Mouse (Mus musculus): ENCODE data around the gene Gabbr2.

The Gabbr2 gene

DNA sequence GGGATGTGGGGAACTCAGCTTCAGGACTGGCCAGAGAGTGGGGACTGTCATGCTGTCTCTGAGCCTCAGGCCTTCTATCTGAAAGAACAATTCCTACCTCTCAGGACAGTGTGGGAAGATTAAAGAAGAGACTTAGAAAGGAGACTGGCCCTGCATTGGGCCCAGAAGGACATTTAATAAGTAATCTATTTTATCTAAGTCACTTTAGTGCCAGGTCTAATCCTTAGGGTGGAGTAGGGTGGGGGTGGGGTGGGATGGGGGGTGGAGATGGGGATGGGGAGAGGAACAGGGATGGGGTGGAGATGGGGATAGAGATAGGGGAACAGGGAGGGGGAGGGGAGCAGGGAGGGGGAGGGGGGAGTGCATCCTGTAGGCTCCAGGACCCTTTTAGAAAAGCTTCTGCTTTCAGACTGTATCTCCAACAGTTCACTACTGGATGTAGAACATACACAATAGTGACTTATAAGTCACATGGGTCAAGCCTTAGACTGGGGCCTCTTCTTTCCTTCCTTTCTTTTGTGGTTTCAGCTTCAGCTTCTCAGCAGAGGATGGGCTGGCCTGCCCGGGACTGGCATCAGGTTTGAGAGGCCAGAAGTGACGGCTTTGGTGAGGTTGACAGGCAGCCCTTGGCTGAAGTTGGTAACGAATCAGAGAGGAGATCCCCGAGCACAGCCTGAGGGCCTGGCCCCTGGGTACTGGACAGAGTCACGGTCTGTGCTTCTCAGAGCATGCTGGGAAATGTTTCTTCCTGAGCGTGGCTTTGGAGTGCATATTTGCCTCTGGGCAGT is 237.1 kb downstream of the Gabbr2 start:
- DNase-seq = peak; percentile 40

DNA sequence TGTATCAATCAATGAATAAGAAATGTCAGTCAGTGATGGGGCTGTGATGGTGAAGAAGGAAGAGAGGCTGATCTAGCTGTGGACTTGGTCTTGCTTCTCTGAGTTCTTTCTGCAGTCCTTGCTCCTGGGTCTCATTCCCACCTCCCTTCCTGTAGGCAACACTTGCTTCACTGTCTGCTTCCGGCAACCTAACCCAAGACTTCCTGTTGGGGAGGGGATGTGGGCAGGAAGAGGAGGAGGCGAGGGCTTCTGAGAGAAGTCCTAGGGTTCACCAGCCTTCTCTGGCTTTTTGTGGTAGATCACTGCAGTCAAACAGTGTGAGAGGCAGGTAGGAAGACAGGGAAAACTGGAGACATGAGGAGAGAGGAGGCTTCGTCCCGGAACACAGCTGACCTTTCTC is 239.4 kb downstream of the Gabbr2 start:
- no peak for DNase-seq

DNA sequence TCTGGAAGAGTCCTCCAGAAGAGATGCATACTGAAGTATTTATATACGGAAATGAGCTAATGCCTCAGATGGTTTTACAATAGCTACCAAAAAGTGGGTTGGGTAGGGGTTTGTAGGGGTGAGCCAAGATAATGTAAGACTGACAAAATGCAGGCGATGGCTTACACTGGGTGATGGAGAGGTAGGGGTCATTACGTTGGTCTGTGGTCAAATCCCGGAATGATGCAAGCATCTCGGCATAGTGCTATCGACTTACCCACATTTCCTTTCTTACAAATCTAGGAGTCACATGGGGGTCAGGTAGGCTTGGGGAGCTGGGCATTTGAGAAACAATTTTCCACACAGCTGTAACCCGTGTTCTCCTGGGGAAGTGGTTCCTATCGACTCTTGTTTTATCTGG is 242.7 kb downstream of the Gabbr2 start:
- no peak for DNase-seq

DNA sequence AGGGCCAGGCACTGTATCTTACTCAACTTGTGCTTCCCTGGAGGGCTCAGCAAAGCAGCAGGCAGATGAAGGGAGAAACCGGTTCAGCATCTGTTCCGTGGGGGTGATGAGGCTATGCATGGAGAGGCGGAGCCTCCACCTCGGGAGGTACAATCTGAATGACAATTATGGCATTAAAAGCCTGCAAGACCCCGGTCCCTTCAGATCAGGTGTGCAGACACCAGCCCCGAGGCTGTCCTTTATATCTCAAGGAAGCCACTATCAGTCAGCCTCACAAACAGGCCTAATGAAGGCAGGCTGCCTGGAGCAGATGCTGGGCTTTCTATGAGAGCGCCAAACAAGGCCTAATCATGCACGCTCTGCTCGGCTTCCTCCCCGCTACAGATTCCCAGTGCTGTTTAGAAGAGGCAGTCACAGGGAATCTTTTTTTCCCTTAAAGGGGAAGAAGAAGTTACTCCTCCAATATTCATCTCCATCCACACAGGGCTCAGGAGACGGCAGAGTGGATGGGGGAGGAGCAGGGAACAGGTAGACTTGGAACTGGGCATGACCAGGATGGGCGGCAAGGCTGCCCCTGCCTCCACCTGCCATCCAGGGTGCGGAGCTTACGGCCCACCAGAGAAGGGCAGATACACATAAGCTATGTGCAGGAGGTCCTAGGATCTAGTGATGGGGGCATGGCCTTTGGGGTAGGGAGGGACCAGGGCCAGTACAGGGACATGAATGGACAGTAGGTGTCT is 244.5 kb downstream of the Gabbr2 start:
- DNase-seq = no peak

DNA sequence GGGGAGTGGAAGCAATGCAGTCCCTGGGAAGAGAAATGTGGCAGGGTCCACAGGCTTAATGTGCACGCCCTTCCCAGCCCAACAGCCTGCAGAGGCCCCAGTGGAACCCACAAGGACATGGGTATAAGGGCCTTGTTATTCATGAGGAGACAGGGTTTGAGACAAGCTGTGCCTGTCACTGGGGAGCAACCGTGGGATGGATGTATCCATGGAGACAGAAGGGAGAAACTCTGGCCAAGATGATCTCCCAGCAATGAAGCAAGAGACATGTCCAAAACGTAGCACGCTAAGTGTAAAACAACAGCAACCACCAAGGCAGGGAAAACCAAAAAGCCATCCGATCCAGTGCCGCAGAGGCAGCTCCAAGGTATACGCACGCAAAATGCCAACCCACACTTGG is 246.1 kb downstream of the Gabbr2 start:
- no peak for DNase-seq

DNA sequence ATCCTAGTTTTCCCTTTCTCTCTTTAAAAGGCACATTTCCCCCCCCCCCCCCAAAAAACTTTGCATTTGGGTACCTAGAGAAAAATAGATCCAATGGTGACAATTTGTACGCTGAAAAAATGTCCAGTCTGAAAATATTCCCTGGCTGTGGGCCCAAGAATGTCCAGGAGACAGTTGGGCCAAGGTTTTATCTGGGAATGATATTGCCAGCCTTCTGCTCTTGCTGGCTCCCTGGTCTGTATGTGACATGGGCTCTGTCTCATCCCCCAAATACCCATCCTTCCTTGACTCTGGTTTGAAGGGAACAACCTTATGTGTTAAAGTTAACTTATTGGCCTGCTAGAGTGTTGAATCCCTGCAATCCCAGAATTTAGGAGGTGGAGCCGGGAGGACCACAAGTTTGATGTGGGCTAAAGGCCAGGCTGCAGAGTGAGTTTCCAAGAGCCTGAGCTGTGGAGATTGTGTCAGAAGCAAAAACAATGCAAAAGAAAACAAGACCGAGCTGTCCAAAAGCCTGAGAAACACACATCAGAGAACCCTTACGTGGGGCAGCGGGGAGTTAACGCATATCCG is 247.0 kb downstream of the Gabbr2 start:
- no peak for DNase-seq

DNA sequence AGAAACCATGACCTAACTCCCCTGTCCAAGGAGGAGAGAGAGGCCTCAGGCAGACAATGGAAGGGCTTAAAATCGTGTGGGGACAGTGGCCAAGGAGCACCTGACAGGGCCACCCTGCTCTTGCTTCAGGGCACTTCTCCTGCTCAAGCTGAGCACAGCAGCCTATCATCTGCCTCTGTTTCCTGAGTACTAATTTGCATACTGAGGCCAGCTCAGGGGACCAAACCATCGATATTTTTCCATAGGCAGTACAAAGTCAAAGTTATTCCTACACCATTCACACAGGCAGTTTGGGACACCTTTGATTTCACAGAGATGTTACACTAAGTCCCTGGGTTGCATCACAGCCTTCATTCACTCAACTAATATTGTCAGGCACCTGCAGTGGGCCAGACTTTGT is 249.1 kb downstream of the Gabbr2 start:
- no peak for DNase-seq

DNA sequence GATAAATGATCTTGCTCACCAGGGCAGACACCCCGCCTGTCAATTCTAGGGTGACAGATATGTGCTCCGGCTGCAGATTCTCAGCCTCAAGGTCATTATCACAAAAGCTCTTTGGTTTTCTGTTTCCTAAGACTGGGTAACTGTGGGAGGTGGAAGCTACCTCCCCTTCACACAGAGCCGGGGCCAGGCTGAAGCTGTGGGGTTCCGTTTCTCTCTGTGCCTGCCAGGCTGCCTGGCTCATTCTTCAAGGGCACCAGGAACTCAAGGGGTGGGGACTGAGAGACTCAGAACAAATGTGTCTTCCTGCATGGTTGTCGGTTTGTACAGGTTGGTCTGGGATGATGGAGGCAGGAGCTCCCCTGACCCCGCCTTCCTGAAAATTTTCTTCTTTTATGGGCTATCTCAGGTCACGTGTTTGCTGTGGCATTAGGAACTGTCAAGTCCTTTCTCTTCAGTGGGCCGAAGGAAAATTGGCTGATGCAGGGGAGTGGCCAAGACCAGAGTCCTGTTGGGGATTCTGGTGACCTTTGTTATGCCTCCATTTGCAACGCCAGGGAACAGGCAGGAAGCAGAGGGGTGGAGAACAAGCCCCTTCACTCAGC is 254.7 kb downstream of the Gabbr2 start:
- no peak for DNase-seq

DNA sequence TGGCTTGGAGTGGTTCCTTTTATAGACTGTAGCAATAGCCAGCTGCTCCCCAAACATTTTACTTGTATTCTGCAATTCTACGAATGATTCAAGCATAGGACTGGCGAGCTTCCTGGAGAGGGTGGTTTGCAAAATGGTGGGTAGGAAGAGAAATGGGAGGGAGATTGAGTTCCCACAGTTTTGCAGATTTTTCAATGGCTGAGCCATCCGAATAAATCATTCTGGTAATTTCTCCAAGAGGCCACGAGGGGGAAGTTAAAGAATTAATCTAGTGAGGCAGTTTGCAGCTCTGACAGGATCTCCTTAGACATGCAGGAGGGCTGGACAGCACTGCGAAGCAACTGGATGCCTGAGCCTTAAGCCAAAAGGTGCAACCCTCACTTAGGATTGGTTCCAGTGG is 256.8 kb downstream of the Gabbr2 start:
- DNase-seq = no peak

DNA sequence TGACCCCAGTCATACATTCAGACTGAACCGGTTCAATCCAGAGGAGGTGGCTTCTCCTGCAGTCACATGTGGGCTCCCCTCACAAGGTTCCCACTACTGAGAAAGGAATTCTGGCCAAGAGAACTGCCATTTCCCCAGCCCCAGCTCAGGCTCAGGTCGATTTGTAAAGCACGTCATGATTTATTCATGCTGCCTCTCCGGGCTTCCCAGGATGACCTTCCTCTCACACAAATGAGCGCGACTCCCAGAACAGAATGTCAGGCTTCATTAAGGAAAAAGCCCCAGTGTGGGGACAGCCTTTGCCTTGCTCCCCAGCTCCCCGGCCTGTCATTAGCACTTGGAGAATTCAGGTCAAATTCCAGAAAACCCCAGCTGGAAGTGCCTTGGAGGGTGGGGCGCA is 260.1 kb downstream of the Gabbr2 start:
- DNase-seq = no peak

DNA sequence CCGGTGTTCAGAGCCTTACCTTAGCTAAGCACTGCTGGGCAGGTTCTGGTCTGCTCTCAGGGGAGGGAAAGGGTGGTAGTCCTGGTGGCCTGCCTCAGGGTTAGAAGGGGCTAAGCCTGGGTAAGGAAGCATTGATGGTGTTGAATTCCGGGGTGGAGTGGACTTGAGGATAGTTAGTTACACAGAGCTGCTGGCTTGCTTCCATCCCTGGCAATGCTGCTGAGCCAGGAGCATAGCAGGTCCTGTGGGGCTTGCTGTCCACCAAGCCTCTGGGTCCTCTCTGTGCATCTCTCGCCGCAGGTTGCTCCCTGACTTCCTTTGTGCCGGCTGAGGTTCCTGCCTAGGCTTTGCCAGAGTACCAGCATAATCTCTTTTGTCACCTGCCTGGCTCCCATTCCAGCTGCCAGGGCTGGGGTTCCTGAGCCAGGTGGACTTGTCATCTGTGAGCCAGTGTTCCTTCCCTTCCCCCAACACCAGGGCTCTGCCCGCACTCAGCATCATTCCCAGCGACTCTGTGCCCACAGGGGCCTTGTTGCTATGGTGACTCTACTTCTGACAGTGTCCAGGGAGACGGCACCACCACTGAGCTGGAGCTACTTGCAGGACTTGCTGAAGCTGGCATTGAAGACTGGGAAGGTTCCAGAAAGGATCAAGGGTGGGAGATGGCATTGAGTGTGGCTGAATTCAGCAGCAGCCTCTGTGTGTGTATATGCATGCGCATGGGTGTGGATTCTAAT is 262.2 kb downstream of the Gabbr2 start:
- no peak for DNase-seq

DNA sequence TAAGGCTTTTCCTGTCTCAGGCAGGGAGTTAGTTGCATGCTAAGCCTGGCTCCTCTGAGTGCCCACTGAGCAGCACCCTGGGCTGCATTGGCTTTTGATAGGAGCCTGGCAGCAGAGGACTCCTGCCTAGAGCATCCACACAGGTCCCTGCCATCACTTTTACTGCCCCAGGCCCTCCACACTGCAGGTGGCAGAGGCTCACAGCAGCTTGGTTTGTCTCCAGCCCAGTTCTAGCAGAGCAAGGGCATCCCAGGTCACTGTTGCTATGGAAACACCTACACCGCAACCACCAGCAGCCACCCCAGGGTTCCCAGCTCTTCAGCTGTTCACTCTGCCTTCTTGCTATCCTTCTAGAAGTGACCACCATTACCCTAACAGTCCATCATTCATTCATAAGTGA is 263.4 kb downstream of the Gabbr2 start:
- DNase-seq = no peak

DNA sequence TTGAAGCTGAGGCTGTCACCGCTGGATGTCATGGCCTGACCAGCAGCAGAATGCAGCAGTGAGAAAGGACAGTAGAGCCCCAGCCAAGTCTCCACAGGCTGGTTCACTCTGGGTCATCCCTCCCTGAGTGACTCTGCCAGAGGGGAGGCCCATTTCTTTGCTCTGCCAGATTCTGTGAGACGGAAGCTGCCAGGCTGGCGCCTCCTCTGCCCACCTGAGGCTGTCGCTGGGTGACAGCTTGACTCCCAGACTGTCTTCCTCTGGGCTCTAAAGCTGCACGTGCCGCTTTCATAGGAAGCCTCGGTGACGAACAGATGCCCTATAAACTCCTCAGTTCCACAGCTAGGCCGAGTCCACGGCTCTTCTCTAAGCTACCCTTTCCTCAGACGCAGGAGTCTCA is 264.5 kb downstream of the Gabbr2 start:
- DNase-seq = no peak

DNA sequence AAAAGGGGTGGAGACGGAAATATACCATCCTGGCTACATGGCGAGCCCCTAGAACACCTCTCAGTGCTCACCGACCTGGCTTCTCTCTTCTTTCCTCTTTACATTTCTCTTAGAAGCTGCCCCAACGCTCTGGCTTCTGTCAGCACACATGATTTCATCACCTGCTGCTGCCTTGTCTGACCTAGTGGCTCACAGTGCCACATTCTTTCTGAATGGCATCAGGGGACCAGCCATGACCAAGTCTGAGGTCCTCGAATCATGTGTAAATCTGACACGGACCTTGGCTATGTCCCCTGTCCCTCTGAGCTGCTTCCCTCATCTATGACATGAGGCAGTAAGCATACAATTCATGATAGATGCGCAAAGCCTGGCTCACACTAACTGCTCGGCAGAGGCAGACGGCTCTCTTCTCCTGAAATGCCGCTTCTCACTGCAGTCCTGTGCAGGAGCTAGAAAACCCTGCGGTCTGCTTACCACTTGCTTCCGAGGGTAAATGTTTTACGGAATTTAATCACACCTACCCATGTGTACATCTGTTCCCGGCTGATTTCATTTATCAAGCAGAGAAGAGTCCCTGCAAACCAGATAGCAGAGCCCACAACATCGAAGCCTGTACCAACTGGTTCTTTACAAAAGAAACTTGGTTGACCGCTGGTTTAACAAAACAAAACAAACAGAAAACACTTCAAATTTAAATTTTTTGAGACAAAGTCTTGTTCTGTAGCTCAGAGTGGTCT is 270.7 kb downstream of the Gabbr2 start:
- DNase-seq = no peak

DNA sequence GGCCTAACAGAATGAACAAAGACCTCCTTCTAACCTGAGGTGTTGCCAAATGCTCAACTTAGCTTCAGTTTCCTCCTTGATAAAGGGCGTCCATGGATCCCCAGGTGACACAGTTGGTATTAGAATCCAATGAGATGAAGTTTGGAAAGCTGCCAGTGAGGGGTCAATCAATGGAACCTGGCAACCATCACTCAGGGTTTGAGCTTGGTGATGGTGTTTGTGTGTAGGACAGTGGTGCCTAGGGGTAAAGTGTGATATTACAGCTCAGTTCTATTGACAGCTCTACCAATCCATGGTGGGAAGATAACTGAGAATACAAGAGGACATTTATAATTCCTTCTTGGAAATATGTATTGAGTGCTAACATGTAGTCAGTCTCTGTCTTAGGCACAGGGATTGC is 271.6 kb downstream of the Gabbr2 start:
- DNase-seq = no peak

DNA sequence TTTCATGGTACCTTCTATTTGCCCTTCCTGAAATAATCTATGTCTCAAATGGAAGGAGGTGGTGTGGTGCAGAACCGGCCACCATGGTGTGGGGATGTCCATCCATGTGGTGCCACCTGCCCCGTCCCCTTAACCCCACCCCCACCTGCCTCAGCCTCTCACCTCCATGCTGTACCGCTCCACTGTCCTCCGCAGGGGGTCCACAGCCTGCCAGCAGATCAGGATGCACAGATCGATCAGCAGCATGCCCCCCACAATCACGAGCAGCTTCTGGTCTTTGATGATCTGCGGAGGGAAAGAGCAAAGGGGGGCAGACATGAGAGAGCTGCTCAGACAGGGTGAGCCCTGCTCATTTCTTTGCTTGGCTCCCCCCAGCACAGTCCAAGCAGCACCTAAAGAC is 273.0 kb downstream of the Gabbr2 start:
- no peak for DNase-seq

DNA sequence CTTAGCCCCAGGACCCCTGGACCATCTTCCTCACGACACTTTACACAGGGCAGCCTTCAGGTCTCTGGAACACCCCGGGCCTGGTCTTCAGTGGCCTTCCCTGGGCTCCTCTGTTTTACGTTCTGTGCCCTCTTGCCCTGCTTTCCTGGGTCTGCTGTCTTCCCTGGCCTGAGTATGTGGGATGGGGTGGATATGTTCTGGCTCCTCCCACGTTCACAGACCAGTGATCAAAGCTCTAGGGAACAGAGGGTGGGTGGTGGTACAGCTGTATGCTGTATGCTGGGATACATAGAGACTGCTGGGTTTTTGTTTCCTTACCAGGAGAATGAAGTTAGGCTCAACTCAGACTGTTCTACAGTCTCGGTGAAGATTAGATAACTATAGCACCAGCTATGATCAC is 274.5 kb downstream of the Gabbr2 start:
- DNase-seq = no peak

DNA sequence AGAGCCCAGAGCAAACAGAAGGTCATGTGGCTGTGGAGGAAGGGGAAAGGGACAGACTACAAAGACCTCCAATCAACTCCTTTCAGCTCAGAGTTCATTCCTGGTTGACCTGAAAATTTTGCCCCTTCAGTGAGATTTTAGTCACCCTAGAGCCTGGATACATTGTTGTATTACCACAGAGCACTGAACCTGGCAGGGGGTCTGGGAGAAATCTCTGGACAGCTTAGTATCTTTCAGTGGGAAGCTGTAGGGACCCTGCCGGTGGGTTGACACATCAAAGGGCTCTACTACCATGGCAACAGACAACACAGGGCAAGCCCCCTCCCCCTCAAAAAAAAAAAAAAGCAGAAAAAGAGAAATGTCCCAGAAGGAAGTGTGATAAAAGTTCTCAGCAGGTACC is 275.3 kb downstream of the Gabbr2 start:
- DNase-seq = no peak

DNA sequence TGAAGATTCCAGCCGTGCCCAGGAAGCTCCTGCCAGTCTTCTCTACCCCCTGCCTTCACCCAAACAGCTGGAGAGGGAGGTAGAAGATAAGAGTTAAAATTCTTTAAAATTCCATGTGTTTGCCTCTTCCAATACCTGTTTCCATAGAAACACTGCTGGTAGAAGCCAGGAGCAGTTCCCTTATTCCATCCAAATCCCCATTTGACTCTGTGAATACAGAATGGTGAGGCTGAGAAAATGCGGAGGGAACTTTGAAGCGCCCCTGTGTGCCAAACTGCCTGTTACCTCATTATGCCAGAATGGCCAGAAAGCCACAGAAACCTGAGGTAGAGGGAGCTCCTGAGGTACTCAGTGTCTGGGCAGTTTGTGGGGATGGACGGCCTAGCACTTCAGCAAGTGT is 281.1 kb downstream of the Gabbr2 start:
- DNase-seq = no peak

DNA sequence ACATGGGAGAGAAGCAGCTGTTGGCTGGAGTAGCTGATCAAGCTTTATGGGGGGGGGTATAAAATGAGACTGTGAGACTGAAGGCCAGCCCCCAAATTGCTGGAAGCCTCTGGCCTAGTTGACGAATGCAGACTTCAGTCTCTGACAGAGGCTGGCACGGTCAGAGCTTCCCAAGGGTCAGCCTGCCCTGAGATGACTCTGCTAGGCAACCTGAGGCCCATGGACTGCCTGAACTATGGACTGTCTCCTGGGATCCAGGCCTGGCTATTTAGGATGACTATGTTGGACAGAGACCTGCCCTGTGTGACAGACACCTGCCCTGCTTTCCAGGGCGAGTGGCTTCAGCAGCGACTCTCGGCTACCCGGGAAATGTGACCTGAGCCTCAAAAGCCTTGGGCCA is 281.7 kb downstream of the Gabbr2 start:
- no peak for DNase-seq

DNA sequence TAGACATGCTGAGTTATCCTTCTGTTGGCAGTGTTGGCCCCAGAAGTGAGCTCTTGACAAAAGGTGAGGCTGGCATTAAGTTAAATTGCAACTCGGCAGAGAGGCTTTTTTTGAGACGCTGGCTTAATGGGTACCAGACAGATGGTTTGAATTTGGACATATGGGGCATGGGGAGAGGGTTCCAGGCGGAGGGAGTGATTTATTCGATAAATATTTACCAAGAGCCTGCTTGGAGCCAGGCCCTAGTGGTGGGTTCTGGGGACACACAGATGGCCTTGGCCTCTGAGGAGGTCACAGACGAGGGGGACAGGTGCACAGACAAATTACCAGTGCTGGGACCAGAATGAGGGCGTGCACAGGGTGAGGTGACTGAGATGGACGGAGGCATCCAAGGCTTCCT is 282.2 kb downstream of the Gabbr2 start:
- no peak for DNase-seq

DNA sequence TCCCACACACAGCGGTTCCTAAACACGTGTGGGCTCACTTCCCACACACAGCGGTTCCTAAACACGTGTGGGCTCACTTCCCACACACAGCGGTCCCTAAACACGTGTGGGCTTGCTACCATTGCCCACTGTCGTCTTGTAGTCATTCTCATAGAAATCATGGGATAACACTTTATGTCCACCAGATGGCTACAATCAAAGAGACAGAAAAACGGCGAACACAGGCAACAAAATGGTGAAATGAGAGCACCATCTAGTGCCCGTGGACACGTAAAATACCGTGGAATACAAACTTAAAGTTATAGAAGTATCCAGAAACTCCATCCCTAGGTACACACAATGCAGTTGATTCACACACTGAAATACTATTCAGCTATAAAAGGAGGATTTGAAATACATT is 285.9 kb downstream of the Gabbr2 start:
- DNase-seq = no peak
